Mouse (Mus musculus): ENCODE measurements around the gene Gins1. TPM values are rescaled to one million over a fixed set of nuclear protein-coding genes. Genes with fewer than 3 reads are reported as not detected.

Gene Gins1
- polyA plus RNA-seq, 1 experiment: 31.3 TPM

DNA sequence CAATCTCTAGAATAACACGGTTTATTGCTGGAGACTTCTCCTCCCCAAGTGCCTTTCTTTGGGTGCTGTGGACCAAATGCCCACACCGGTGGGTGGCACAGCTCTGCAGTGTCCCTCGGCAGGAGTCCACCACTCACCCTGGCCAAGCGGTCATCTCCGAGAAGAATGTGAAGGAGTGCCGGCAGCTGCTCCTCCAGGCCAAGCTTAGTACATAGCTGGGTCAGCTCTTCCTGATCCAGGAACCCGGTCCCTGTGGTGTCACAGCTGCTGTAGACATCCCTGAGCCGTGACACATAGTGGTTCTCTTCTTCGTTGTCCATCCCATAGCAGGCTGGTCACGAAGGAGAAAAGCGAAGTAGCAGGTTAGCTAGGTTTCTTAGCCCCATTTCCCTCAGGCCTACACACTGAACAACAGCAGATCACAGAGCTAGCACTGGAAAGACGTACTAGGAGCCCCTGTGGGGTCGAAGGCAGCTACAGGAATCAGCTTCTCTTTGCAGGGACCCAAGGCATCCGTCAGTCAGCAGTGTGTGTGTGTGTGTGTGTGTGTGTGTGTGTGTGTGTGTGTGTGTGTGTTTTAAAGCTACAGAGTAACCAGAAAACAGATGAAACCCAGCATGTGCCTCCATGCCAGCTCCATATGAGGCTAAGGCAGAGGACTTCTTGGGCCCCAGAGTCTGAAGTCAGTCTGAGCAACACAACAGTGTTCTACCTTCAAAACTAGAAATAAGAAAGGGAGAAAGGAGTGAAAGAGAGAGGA is 74.8 kb downstream of the Gins1 start:
- H3K27me3 ChIP-seq (ENCODE audit: control insufficient read depth, insufficient read depth, insufficient read length): no peaks in the 10 kb centered on the region
- peaks cover 30% of the 10 kb centered on the region for H3K79me2 ChIP-seq (ENCODE audit: control insufficient read depth, insufficient read depth)
- TF ChIP-seq MYOD1 (IDR thresholded peaks at IDR 0.05; ENCODE audit: control insufficient read depth, insufficient read length, low read depth) (no peak), MAX (IDR thresholded peaks at IDR 0.05) (no peak), MYOG (IDR thresholded peaks at IDR 0.05; ENCODE audit: control insufficient read depth, extremely low read depth, insufficient read length) (no peak), FOSL1 (IDR thresholded peaks at IDR 0.05; ENCODE audit: insufficient read depth, low read length, poor library complexity, severe bottlenecking) (no peak), USF1 (IDR thresholded peaks at IDR 0.05; ENCODE audit: low read depth) (no peak), CEBPB (IDR thresholded peaks at IDR 0.05; ENCODE audit: low read depth) (no peak), CTCF (IDR thresholded peaks at IDR 0.05; ENCODE audit: control insufficient read depth, insufficient read depth, insufficient read length) (no peak)
- H3ac ChIP-seq (ENCODE audit: control insufficient read depth, insufficient read length, low read depth): no peak overlapping the region
- peaks cover 7% of the 10 kb centered on the region for H3K79me3 ChIP-seq (ENCODE audit: low read depth)
- H3K36me3 ChIP-seq (ENCODE audit: control insufficient read depth, insufficient read depth): peaks cover 9% of the 10 kb centered on the region
- H3K4me3 ChIP-seq (ENCODE audit: insufficient read depth, poor library complexity, severe bottlenecking): no peak overlapping the region

Other genes starting within 250 kb of the Gins1 start
- not detected for gene Acss1, start 236.9 kb upstream of the Gins1 start, polyA plus RNA-seq (2012; fragmentation: generic; extraction: Trizol)
- gene Vsx1, start 216.0 kb upstream of the Gins1 start, polyA plus RNA-seq (2012; fragmentation: generic; extraction: Trizol): not detected
- gene Entpd6, start 156.4 kb upstream of the Gins1 start, polyA plus RNA-seq (2012; fragmentation: generic; extraction: Trizol): 10.3 TPM
- gene Pygb, start 118.7 kb upstream of the Gins1 start, polyA plus RNA-seq (2012; fragmentation: generic; extraction: Trizol): 39.0 TPM
- 62.7 TPM for gene Abhd12, start 659 bp upstream of the Gins1 start, polyA plus RNA-seq (2012; fragmentation: generic; extraction: Trizol)
- gene Ninl, start 134.0 kb downstream of the Gins1 start, polyA plus RNA-seq (2012; fragmentation: generic; extraction: Trizol): 4.5 TPM
- gene Nanp, start 134.0 kb downstream of the Gins1 start, polyA plus RNA-seq (2012; fragmentation: generic; extraction: Trizol): 7.2 TPM
- gene Gm14151, start 186.9 kb downstream of the Gins1 start, polyA plus RNA-seq (2012; fragmentation: generic; extraction: Trizol): not detected
- gene Gm14147, start 192.8 kb downstream of the Gins1 start, polyA plus RNA-seq (2012; fragmentation: generic; extraction: Trizol): not detected